Mouse (Mus musculus): ENCODE measurements at regions not wholly inside any gene's neighbourhood (a gene's known extent, or its start where the extent isn't known, plus 50 kb on each side); places are given as distances from the start of the nearest gene placed in this dataset.
A peak's percentile ranks its signal among the peaks of the same experiment; 100 is the strongest.
"Not testable (repeated sequence)": the region's sequence is repeated elsewhere in the genome, so short reads cannot be mapped to it uniquely, and the experiment has no call there.

DNA sequence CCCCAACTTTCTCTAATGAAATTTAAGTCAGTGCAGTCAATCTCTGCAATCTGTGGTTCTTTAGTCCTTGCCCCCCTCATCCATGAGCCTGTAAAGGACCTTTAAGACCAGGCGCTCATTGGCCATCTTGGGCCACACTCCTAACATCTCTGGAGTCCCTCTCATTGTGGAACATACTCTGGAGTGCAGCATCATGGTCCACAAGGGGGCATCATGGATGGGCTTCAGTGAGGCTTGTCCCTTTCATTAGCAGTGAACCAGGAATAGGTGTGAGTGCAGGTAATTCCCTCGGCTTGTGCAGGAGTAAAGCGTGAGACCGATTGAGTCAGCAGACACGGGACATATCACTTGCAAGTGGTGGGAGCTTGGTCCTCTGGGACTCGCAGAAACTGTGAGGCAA, 137.7 kb downstream of the Sall1 start:
- no peak for DNase-seq (ENCODE audit: low read depth, low spot score)

DNA sequence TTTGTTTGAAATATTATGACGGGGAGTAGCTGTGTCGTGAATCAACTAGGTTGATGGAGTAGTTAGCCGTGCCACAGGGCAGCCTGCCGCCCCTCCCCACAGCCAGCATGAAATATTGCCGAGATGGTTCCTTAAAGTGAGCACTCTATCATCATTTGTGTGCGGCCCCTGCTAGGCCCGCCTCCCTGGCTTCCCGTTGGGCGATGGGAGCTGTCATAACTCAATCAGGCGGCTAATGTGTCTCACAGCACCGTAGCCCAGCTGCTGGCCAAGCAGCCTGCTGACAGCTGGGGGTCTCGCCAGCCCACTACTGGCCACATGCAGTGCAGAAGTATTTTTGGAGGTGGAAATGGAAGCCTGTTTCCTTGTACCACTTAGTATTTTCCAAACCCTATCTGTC, 140.9 kb downstream of the Sall1 start:
- no peak for DNase-seq (ENCODE audit: low read depth, low spot score)

DNA sequence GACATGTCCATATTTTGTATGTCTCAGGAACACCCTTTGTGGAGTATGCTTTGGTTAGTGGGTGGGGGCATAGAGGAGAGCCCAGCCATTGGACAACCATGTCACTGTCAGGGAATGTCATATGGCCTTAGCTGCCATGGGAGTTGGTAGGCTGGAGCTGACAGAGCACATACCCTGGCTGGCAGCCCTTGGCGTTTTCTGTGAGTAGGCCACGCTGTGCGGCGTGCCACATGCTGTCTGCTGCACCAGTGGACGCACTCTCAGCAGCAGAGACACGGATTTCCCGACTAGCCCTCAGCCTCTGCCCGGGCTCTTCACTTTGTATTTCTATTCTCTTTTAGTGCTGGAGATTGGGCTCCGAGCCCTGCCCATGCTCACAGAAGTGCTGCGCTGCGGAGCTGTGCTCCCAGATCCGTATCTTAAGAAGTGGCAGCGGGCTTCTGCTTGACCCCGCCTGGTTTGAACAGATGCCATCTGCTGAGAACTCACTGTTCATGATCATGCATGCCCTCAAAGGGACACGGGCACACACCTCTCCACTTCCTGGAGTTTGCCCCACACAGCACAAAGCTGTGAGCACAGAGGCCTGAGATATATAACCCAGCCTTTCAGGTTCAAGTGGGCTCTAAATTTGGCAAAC, 160.1 kb downstream of the Sall1 start:
- DNase-seq (ENCODE audit: low read depth, low spot score), result no peak

DNA sequence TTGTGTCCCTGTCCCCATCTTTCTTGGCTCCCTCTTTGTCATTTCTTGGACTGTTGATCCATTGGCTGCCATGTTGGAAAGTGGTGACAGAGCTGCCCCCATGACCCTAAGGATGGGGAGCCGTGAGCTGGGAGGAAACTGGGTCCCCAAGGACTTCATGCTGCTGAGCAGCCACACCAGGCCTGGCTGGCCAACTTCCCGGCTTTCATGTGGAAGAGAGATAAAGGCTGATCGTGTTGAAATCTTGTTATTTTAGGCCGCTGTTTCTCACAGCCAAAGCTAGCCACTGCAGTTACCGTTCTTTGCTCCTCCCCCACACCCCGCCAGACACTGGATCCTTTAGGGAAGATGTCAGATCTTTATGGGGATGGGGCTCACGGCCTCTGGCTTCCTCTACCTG, 164.1 kb downstream of the Sall1 start:
- DNase-seq (ENCODE audit: low read depth, low spot score), result peak; percentile 14

DNA sequence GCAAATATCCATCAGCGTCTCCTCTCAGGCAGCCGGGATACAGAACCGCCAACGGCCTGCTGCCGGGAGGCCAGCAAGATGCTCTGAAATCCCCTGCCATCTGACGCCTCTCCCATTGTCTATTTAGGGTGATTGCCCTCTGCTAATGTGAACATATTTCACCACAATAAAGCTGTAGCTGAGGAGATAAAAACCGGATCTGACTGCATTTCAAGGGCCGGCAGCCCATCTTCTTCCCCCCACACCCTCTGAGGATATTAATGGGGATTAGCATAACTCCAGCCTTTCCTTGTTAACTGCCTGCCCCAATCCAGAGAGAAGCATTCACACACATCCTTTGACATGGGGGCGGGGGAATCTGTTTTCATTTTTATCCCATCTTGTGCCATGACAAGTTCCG, 166.0 kb downstream of the Sall1 start:
- DNase-seq (ENCODE audit: low read depth, low spot score), result no peak

DNA sequence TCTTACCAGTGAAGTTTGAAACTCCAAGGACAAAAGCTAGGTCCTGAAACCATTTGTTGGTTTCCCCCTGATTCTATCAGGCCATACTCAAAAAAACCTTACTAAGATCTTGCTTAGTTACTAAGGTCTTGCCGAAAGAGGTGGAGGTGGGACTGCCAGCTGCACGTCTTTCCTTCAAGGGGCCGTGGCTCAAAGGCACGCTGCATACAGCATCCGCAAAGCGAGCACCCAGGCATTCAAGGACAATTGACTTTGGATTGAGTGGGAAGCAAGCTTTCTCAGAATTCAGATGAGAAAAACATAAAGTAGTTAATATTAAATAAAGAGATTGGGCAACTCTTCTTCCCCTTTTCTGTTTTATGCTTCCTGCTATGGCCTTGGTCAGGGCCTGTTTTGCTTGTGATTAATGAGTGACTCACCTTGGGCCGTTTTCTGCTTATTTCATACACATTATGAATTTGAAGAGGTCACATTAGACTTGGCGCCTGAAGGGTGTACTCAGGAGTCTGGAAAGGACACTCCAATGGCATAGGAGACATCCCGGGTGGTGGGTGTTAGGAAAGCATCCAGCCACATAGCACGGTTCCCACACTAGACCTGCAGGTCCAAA, 166.1 kb downstream of the Cyld start:
- DNase-seq (ENCODE audit: low read depth, low spot score), result no peak

DNA sequence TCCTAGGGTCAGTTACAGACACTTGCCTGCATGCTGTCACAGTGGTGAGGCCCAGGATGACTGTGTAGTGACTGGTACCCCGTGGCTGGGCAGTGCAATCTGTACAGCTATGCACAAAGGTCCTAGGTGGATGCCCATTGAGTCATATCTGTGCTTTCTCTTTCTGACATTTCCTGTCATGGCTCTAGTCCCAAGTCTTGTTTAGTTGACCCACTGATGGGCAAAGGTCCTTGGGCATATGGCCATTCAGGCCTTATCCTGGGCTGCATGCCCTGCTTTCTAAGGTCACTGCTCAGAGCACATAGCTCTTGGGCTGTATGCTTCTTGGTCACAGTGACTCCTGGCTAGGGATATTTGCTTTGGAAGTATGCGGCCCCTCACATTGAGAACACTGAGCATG, 160.4 kb downstream of the Cyld start:
- no peak for DNase-seq (ENCODE audit: low read depth, low spot score)

DNA sequence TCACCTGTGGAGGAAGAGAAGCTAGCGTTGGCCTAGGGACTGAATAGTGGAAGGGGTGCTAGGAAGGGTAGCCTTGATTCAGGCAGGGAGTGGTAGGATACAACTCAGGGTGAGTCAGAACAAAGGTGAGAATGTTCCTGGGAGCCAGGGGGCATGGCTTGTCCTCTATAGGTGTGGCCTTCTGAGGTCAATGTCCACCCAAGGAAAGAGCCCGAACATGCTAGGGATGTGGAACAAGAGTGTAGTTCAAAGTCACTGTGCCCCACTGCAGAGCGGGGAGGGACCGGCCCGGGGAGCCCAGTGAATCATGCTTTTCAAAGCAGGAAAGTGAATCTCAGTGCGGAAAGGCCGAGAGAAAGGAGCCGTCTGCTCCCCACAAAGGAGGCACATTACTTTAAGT, 156.4 kb downstream of the Cyld start:
- no peak for DNase-seq (ENCODE audit: low read depth, low spot score)

DNA sequence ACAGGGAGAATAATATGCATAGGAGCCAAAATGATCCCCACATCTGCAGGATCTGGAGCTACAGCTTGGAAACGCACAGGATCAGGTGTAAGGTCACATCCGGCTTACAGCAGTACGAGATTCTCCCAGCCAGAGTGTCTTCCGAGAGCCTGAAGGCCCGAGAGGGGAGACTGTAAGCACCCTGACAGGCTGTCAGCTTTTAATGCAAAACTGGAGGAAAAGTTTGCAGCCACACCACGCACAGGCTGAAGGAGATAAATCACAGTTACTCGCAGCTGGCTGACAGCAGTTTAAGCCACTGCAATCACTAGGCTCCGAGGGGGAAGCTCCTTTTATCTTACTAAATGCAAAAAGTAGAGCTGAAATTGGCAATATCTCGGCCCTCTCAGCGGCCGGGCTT, 149.1 kb downstream of the Cyld start:
- no peak for DNase-seq (ENCODE audit: low read depth, low spot score)

DNA sequence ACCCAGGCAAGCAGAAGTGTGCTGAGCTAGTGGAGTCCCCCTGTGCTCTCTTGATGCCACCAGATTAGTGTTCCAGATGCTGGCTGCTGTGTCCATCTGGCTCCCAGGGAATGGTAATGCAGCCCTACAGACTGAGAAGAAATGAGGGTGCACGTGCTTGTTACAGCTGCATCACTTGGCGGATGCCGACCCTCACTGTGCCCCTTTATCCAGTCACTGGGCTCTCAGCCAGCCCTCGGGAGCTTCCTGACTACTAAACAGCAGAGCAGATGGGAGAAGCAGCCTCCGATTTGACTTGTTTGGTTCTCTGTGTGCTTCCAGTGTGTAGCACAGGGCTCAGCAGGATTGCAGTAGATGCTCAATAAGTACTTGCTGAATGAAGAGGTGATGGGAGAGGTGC, 147.5 kb downstream of the Cyld start:
- DNase-seq (ENCODE audit: low read depth, low spot score), result no peak

DNA sequence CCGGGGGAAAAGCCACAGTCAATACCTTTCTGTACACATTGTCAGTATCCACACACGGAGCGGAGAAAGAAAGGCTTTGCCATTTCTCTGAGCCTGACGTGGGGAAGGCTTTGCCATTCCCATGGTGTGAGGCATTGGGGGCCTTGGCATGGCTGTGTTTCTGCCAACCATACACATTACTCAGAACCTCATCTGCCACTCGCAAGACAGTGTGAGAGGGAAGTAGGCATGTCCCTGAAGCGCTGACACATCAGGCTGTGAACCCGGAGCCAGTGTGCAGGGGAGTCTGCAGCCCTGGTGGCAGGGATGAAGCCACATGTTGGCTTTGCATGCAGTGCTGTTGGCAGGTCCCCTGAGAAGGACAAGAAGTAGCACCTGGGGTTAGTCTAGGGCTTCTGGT, 145.6 kb downstream of the Cyld start:
- DNase-seq (ENCODE audit: low read depth, low spot score), result no peak

DNA sequence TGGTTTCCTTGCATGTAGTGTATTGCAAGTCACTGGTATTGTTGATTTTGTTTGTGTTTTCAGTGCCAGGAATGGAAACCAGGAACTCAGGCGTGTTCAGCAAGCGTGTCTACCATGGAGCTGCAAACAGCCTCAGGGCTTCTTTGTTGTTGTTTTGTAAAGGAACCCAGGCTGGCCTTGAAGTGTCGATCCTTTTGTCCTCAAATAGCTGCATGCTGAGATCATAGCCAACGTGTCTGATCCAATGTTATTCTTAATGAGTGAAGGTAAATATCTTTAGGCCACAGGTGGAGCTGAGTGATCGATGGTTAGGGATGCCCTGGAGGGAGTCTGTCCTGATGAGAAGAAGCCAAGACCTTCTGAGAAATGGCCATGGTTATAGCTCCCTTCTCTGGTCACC, 143.3 kb downstream of the Cyld start:
- peak; percentile 24 for DNase-seq (ENCODE audit: low read depth, low spot score)

DNA sequence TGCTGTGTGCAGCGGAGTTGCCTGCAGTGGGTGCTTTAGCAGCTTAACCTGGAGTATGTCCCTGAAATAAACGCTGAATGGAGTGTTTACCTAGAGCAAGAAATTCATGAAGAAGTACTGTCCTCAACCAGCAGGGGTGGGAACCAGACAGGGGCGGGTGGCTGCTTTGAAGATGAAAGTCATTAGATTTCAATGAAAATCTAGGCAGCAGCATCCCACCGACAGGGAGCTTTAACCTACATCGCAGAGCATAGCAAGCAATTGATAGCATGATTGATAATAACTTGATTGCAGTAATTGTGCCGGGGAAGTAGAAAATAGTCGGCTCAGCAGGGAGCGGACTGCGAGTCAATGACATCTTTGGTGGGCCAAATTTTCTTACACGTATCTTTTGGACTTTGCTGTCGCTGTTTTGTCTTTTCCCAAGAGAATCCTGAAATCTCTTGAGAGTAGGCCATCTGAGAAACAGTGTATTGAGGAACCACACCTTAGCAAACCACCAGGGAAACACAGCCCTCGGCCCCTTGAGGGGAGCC, 139.0 kb downstream of the Cyld start:
- peak; percentile 29 for DNase-seq (ENCODE audit: low read depth, low spot score)

DNA sequence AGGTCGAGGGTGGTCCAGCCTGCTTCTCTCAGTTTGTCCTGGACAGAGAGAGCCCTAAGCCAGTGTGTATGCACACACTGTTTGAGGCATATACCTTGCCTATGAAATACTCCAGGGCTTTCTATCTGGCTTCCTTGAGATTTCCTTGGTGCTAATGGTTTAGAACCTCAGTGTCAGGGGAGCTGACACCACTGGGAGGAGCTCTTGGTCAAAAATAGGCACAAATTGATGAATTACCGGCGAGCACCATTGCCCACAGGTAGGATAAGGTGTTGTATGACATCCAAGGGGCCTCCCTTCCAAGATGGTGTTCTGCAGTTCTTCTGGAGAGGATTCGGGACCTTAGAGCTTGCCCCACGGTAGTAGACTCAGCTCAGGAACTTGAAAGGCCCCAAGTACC, 129.0 kb downstream of the Cyld start:
- no peak for DNase-seq (ENCODE audit: low read depth, low spot score)

DNA sequence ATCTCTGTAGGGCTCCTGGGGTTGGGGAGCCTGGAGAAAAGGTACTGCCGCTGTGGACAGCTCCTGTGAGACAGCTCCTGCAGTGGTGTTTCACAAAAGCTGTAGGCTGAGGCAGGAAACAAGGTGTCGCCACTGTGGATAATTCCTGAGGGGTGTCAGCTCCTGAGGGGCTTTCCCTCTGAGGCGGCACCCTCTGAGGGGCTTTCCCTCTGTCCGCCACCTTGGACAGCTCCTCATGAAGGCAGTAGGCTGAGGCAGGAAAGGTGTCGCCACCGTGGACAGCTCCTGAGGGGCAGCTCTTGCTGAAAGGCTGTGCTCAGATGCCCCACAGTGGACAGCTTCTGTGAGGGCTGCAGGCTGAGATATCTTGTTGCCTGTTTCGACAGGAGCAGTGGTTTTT, 127.1 kb downstream of the Cyld start:
- peak; percentile 28 for DNase-seq (ENCODE audit: low read depth, low spot score)

DNA sequence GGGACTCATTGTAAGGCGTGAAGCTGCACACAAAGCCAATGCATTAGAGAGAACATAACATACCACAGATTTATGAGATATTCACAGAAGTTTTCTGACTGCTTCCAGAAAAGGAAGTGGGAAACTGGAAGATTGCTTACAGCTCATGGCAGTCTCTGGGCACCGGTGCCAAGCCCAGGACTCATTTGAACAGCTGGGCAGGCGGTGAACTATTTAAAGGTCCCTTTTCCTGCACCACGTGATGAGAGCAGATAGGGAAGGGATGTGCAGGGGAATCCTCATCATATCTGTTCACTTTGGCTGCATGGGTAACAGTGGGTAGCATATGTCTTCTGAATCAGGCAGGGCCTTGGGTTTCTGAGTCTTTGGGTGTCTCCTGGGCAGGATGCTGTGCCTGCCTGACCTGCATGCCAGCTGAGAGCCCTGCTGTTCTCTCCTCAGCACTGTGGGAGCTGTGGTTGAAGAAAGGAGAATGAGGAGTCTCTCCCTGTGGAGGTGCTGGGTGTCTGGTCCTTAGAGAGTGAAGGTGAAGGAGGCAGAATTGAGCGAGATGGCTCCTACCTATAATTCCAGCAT, 123.5 kb downstream of the Cyld start:
- DNase-seq (ENCODE audit: low read depth, low spot score), result no peak

DNA sequence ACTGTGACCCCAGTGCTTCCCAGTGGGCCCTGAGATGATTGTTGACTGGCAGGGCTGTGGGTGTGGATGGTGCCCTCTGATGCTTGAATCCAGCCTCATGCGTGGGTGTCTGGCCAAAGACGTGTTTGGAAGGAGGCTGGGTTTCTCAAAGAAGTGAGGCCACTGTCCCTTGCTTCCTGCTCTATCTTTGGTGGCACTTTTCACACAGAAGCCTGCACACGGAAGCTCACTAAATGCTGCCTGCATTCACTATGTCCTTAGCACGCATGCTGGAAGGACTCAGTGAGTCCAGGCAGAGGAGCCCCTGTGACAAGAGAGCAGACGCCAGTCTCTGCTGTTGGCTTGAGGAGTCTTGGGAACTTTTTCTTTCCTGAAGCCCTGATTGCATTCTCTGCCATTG, 119.6 kb downstream of the Cyld start:
- no peak for DNase-seq (ENCODE audit: low read depth, low spot score)

DNA sequence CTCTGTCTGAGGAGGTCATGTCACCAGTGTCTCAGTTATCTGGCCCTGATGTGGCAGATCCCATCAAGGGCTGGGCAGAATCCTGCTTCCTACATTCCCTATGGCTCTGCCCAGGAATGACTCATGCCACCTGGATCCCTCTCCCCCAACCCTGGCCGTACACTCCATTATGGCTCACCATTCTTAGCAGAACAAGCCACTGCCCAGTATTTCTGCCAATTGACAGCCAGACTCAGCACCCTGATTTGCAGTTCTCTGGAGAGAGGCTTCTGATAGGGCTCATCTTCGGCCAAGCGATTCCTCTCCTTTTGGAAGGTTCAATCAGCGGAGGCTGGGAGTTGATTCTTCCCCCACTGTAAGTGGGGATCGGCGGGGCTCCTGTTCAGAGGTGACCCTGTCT, 117.4 kb downstream of the Cyld start:
- no peak for DNase-seq (ENCODE audit: low read depth, low spot score)

DNA sequence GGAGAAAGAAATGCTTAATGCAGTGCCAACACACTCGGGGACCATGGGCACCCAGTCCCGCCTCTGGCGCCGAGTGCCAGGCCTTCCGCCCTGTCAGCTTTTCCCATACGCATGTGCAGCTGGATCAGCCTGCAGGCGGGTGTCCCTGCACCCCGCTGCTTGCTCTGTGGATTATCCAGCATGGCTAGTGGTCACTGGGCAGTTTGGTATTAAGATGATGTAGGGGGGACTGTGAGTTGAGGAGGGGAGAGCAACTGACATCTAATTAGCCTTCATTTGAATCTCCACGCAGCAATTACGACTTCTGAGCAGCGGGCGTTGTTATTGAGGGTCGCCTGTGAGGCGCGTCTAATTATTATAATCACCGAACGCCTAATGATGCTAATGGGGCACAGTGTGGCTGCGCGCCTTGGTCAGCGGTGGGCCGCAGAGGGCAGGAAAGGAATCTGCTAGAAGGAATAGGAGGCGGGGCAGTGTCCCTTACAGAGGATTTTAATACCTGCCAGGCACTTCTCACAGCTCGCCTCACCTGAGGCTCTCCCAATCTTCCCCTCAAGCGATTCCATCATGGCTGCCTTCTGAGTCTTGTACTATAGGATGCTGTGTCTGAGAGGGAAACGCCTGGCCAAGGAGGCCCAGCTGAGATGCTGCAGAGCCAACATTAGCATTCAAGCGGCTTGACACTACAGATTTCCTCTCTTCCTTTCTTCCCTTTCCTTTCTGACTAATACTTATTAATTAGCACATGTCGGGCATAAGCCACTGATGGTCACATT, 116.3 kb downstream of the Cyld start:
- DNase-seq (ENCODE audit: low read depth, low spot score), result no peak

DNA sequence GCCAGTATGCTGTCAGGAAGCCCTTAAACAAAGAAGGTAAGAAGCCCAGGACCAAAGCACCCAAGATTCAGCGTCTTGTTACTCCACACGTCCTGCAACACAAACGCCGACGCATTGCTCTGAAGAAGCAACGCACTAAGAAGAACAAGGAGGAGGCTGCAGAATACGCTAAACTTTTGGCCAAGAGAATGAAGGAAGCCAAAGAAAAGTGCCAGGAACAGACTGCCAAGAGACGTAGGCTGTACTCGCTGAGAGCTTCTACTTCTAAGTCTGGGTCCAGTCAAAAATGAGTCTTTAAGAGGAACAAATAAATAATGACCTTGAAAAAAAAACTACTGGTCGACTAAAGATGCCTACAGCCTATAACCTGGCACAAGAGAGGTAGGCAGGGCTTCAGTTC, 110.0 kb downstream of the Cyld start:
- DNase-seq (ENCODE audit: low read depth, low spot score), result not testable (repeated sequence)

Measured in WW6 (cell line).